Mouse (Mus musculus) neural tube, postnatal 0 days (tissue): Measurements from ENCODE around the gene Wdr41. TPM values are rescaled to one million over a fixed set of nuclear protein-coding genes. Genes with fewer than 3 reads are reported as not detected.

Source experiments
- polyA plus RNA-seq: library from polyadenylated mRNA; unstranded; fragments of >200 nt; fragmentation: Nextera tagmentation; extraction: Ambion mirVana; gene quantifications from 2 replicates; pipeline ENCODE4 v1.2.1, GENCODE M21; 2015

Gene Wdr41
- polyA plus RNA-seq: 26.0 and 26.7 TPM in 2 replicates

DNA sequence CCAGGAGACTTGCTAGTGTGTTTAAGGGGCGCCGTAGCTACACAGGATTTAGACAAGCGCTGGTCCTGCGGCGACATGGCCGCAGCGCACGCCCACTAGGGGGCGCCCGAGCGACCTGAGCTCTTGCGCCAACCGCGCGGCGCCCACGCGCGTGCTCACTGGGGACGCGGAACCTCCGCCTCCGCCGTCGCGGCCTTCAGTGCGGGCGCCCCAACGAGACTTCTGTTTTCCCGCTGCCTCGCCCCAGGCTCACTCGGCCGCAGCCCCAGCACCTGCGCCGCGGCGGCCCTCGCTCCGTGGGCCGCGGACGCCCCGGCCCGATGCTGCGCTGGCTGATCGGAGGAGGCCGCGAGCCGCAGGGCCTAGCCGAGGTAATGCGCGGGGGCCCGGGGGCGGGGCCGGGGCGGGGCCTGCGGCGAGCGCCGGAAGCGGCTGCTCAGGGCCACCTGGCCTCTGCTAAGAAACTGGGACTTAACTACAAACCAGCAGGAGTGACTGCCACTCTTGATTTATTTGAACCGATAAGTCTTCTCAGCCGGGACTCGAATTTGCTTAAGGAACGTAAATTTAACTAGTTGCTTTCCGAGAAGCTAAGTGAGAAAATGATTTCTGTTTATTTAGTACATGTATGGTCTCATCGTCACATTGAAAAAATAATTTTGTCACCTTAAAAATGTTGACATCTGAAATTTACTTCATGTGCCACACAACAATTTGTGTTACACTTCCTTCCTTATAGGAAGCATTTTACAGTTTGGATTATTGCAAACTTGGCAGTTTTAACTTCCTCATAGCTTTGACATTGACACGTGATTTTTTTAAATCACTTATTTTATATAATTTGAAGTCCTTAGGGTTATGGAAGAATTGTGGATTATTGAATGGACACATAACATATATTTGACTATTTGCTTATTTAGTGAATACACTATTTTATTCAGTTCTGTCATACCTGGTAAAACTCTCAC lies at the start of gene Wdr41:
TSS of gene Wdr41 (plus strand) at position 126 of the 968 bp plus-strand sequence.

Other genes with a start within 250 kb of the Wdr41 start
- 304 and 325 TPM in 2 replicates for gene Tbca, start 187.4 kb upstream of the Wdr41 start, polyA plus RNA-seq
- 5.5 and 5.7 TPM in 2 replicates for gene Otp, start 100.7 kb upstream of the Wdr41 start, polyA plus RNA-seq